Mouse (Mus musculus) thymus, adult 2 months (tissue): ENCODE measurements at regions not wholly inside any gene's neighbourhood (a gene's known extent, or its start where the extent isn't known, plus 50 kb on each side); places are given as distances from the start of the nearest gene placed in this dataset.

ENCODE experiments used
- CTCF ChIP-seq: fragments of 200-500 bp; IDR thresholded peaks from 2 replicates; pipeline ENCODE4 v1.5.1; 2012; ENCODE audit warnings: mild to moderate bottlenecking, control low read depth, low read length, moderate library complexity, borderline replicate concordance; ENCODE audit not compliant: control insufficient read depth, poor library complexity, insufficient read depth; ENCODE audit errors: extremely low read depth
- POLR2A ChIP-seq: fragments of 200-500 bp; IDR thresholded peaks from 2 replicates; pipeline ENCODE4 v1.6.1; 2012; ENCODE audit warnings: mild to moderate bottlenecking, low read length, control low read depth, moderate library complexity; ENCODE audit not compliant: control insufficient read depth, poor library complexity, insufficient read depth; ENCODE audit errors: extremely low read depth

DNA sequence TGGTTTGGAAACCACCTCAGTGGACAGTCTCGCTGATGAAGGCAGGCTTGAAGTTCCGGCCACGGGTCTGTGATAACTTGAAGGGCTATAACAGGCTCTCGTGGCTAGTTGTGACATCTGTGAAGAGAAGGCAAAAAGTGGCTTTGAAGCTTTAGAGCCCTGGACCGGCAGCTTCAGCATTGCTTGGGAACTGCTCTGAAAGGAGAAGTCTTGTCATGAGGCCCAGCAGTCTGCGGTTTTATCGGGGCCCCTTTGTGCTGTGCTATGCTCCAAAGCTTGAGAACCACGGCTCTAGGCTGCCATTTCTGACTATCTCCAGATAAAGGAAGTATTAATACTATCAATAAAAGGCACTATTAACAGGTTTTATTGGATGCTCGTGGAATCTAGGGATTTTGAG lies 892.8 kb upstream of the Car8 start:
- TF ChIP-seq POLR2A (no peak), CTCF (no peak)
